Mouse (Mus musculus): Measurements from ENCODE around the gene Tex29.

DNA sequence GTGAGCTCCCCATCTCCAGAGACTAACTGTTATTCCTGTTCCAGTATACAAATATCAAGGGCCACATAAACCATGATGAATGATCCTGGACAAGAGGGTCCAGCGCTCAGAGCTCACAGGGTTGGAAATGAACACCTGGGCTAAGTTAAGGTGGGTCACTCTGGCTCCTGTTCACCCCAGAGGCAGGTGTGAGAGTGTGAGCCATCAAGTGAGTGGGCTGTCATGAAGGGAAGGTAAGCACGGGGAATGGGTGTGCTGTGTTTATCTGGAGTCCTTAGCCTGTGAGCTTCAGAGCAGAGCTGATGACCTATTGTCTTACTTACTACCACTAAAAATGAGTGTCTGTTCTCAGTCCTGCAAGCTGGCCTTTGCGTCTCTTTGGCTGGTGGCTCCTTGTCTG, 44.4 kb downstream of the Tex29 start:
- TF ChIP-seq POLR2AphosphoS2 (IDR thresholded peaks at IDR 0.05; ENCODE audit: insufficient read length, low read depth) (no peak), TCF3 (IDR thresholded peaks at IDR 0.05; ENCODE audit: insufficient read length, low read depth) (no peak), SRF (IDR thresholded peaks at IDR 0.05; ENCODE audit: control insufficient read depth, insufficient read length, low read depth) (no peak), REST (IDR thresholded peaks at IDR 0.05; ENCODE audit: insufficient read depth, insufficient read length) (no peak), E2F4 (IDR thresholded peaks at IDR 0.05; ENCODE audit: insufficient read depth) (no peak), POLR2A (IDR thresholded peaks at IDR 0.05; ENCODE audit: insufficient read length, low read depth) (no peak), MAX (IDR thresholded peaks at IDR 0.05; ENCODE audit: low read depth) (no peak), MYOD1 (IDR thresholded peaks at IDR 0.05; ENCODE audit: control insufficient read depth in 1 of 3, insufficient read length in 2 of 3, low read depth in 2 of 3) (no peak), MYOG (IDR thresholded peaks at IDR 0.05; ENCODE audit: control insufficient read depth in 1 of 3, insufficient read depth in 1 of 3, insufficient read length in 2 of 3, low read depth in 2 of 3) (no peak), TCF12 (IDR thresholded peaks at IDR 0.05; ENCODE audit: insufficient read depth, poor library complexity, severe bottlenecking) (no peak)
